Mouse (Mus musculus) ES-Bruce4 (cell line): ENCODE measurements around the gene Cdh8. TPM values are rescaled to one million over a fixed set of nuclear protein-coding genes. Genes with fewer than 3 reads are reported as not detected.
A peak's percentile ranks its signal among the peaks of the same experiment; 100 is the strongest.

Source experiments
- H3K27ac ChIP-seq: 2 replicates; pipeline ENCODE4 v1.5.1; 2012; ENCODE audit warnings: low read length, inconsistent platforms; ENCODE audit not compliant: insufficient read depth
- H3K27me3 ChIP-seq: 2 replicates; pipeline ENCODE4 v1.6.1; 2012; ENCODE audit warnings: mild to moderate bottlenecking, low read length, inconsistent platforms; ENCODE audit not compliant: control insufficient read depth, poor library complexity, insufficient read depth, severe bottlenecking
- H3K36me3 ChIP-seq: 2 replicates; pipeline ENCODE4 v1.6.1; 2012; ENCODE audit warnings: inconsistent platforms, mild to moderate bottlenecking, low read length, moderate library complexity; ENCODE audit not compliant: control insufficient read depth, poor library complexity, insufficient read depth, severe bottlenecking
- H3K4me1 ChIP-seq: one replicate; pipeline ENCODE4 v1.8.1; 2011; ENCODE audit warnings: low read length; ENCODE audit not compliant: control insufficient read depth, insufficient read depth
- H3K4me3 ChIP-seq: 2 replicates; pipeline ENCODE4 v1.5.1; 2011; ENCODE audit warnings: low read depth, mild to moderate bottlenecking, low read length
- H3K9ac ChIP-seq: 2 replicates; pipeline ENCODE4 v1.6.1; 2012; ENCODE audit warnings: low read depth, mild to moderate bottlenecking, inconsistent platforms; ENCODE audit not compliant: poor library complexity, severe bottlenecking
- H3K9me3 ChIP-seq: replicated peaks from 2 replicates; pipeline ENCODE4 v1.6.1; 2012; ENCODE audit warnings: mild to moderate bottlenecking, low read length, inconsistent platforms; ENCODE audit not compliant: control insufficient read depth, poor library complexity, insufficient read depth, severe bottlenecking
- CTCF ChIP-seq: IDR thresholded peaks from one replicate; pipeline ENCODE4 v1.8.1; 2011; ENCODE audit warnings: low read depth, low read length
- EP300 ChIP-seq: IDR thresholded peaks from 2 replicates; pipeline ENCODE4 v1.6.1; 2011; ENCODE audit warnings: low read depth, low read length; ENCODE audit not compliant: insufficient read depth
- POLR2A ChIP-seq: IDR thresholded peaks from one replicate; pipeline ENCODE4 v1.8.1; 2011; ENCODE audit warnings: low read length; ENCODE audit not compliant: insufficient read depth
- polyA plus RNA-seq: library from polyadenylated mRNA; stranded (reverse); fragments of >200 nt; gene quantifications from 2 replicates; pipeline ENCODE4 v1.2.4, GENCODE M21; 2011; ENCODE audit warnings: low read depth; ENCODE audit not compliant: missing spikeins, insufficient read depth, insufficient read length

The Cdh8 gene
- polyA plus RNA-seq, 1 experiment = not detected

DNA sequence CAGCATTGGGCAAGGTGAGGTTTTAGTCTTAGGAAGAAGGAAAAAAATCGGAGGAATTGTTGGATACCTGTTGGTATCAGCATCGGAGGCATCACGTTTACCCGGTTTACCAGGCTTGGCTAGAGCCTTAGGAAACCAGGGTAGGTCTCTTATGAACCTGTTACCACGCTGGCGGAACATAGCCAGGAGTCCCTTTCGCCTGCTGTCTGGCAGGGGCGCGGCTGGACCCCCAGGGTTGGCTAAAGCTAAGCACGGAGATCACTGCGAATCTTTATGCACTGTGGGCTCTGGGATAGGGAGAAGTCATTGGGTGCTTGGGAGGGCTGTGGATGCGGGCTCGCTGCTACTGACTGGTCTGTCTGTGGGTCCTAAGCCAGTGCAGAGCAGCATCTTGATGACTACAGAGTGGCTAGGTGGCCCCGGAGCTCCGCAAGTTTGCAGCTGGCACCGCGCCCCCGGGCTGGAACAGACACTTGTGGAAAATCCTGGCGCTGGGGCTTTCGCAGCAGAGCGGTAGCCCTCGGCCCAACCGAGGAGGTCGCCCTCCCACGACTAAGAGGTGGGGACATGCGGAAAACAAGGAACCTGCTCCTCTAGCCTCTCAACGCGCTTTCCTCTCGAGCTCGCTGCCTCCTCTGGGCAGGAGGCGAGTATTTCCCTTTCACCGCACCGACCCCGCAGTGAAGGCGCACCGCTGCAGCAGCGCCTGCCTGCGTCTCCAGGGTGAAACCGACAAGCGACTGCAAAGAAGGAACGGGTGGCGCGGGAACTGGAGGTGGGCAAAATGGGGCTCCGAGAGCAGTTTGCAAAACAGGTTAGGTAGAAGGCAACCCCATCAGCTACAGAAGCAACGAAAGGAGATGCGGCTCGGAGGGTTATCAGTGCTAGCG, 950 bp downstream of the Cdh8 start:
- H3K27me3 ChIP-seq = peaks cover 35% of the 10 kb centered on the region
- no peaks in the 10 kb centered on the region for H3K9me3 ChIP-seq
- TF ChIP-seq POLR2A = no peak
- no peak for TF ChIP-seq CTCF
- TF ChIP-seq EP300 = no peak
- no peak overlapping the region for H3K27ac ChIP-seq
- no peaks in the 10 kb centered on the region for H3K4me1 ChIP-seq
- peak overlapping the region; percentile 14; the same call in 1 of the 2 replicates for H3K9ac ChIP-seq
- no peaks in the 10 kb centered on the region for H3K36me3 ChIP-seq
- peak overlapping the region; percentile 39 for H3K4me3 ChIP-seq

DNA sequence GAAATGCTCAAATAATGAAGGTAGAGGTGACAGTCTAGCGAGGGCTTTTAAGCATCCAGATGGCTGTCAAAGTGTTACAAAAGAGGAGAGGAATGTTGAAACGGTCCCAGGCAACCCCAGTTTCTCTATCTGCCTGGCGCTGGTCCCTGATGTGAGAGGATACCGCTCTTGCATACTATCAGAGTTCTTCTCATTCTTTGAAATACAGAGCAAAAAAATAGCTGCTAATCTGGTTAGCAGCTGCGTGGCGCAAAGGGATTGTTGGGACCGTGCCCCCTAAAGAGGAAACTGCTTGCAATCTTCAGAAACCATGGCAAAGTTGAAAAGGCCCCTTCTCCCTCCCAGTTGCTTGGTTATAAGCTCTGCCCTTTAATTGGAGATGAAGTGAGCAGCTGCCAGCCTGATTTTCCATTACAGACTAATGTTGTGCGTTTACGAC, 1.8 kb downstream of the Cdh8 start:
- no peaks in the 10 kb centered on the region for H3K4me1 ChIP-seq
- no peak overlapping the region for H3K4me3 ChIP-seq
- no peak overlapping the region for H3K27ac ChIP-seq
- no peak overlapping the region for H3K9ac ChIP-seq
- H3K9me3 ChIP-seq = no peaks in the 10 kb centered on the region
- H3K27me3 ChIP-seq = peaks cover 35% of the 10 kb centered on the region
- no peaks in the 10 kb centered on the region for H3K36me3 ChIP-seq
- TF ChIP-seq EP300 (no peak), CTCF (no peak), POLR2A (no peak)

DNA sequence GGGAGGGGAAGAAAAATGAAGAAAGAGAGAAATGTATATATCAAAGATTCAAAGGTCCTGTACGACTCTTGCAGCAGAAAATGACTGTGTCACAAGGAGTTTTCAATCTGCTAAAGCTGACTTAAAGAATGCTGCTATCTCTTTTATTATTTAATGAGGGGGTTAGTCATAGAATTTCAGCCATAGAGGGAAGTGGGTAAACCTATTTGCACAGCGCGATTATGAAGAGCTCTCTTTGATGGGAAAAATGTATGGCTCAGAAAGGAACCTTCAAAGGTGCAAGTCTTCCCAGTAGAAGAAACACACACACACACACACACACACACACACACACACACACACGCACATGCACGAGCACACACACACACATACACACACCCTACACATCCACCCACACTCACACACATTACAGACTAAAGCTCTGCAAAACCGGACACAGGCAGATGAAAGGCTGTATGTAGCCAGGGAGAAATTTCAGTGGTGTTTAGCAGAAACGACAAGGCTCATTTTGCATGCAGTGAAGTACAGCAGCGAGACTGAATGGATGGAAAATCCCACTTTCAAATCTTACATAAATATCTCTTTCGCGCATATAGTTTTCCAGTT, 2.3 kb downstream of the Cdh8 start:
- TF ChIP-seq EP300 = no peak
- no peak for TF ChIP-seq CTCF
- no peak for TF ChIP-seq POLR2A
- no peaks in the 10 kb centered on the region for H3K4me1 ChIP-seq
- H3K9ac ChIP-seq = no peak overlapping the region
- H3K36me3 ChIP-seq = no peaks in the 10 kb centered on the region
- H3K4me3 ChIP-seq = no peak overlapping the region
- no peak overlapping the region for H3K27ac ChIP-seq
- peaks cover 35% of the 10 kb centered on the region for H3K27me3 ChIP-seq
- H3K9me3 ChIP-seq = no peaks in the 10 kb centered on the region

DNA sequence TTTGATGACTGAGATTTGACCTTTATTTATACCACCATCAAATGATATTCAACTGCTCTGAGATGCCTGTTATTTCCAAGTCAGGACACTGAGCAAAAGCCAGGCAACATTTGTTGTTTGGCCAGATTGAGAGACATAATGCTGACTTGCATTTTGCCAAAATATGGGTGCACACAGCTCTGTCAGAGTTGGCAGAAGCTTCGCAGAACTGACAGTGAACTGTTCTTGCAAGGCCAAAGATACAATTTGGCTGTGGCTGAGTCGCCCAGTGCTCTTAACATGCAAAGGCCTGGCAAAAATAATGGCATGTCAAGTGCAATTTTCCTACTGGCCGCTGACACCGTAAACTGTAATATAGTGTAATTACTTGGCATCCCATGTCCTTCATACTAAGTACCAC, 22.4 kb downstream of the Cdh8 start:
- H3K4me3 ChIP-seq = no peak overlapping the region
- no peak overlapping the region for H3K27ac ChIP-seq
- H3K27me3 ChIP-seq = no peaks in the 10 kb centered on the region
- TF ChIP-seq POLR2A = no peak
- TF ChIP-seq EP300 = no peak
- H3K36me3 ChIP-seq = no peaks in the 10 kb centered on the region
- H3K9me3 ChIP-seq = no peaks in the 10 kb centered on the region
- no peaks in the 10 kb centered on the region for H3K4me1 ChIP-seq
- no peak overlapping the region for H3K9ac ChIP-seq

DNA sequence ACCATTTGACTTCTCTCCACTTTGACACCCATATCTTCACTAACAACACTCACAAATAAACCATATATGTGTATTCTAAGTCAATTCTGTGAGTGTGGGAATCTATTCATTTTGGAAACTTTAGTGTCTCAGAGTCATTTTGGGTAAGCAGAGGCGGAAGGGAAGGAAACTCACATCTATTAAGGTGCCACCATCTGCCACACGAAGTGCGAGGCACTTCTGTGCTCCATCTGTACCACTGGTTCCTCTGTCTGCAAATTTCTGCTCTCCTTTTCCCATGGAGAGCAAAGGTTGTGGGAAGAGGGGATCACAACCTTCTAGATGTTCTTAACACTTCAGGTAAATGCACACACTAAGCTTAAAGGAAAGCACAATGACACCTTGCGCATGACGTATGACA, 46.2 kb downstream of the Cdh8 start:
- Histone ChIP-seq H3K9me3 (no peaks in the 10 kb centered on the region), H3K36me3 (no peaks in the 10 kb centered on the region), H3K27me3 (no peaks in the 10 kb centered on the region; the same call in 1 of the 2 replicates), H3K4me1 (no peaks in the 10 kb centered on the region), H3K27ac (no peak overlapping the region), H3K9ac (no peak overlapping the region), H3K4me3 (no peak overlapping the region)
- TF ChIP-seq CTCF (no peak), EP300 (no peak), POLR2A (no peak)

DNA sequence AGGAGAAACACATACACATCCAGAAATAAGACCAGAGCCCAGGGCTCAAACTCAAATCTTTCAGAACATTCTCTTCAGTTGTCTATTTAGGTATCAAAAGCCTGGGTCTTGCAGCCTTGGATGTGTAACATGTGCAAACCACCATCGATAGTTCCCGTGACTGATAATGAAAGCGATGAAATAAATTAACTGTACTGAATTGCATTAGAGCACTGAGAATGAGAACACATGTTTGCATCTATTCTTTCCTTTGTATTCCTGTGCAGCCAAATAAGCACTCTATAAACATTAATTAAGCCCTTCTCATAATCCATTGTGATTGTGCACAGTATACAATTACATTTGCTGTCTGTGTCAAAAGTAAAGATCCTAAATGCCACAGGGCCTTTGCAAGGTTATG, 47.1 kb downstream of the Cdh8 start:
- TF ChIP-seq CTCF (no peak), POLR2A (no peak), EP300 (no peak)
- H3K4me1 ChIP-seq = no peaks in the 10 kb centered on the region

More for the DNA sequence above, 47.1 kb downstream of the Cdh8 start:
- Histone ChIP-seq H3K4me3 (no peak overlapping the region), H3K9me3 (no peaks in the 10 kb centered on the region), H3K36me3 (no peaks in the 10 kb centered on the region), H3K27me3 (no peaks in the 10 kb centered on the region; the same call in 1 of the 2 replicates), H3K9ac (no peak overlapping the region), H3K27ac (no peak overlapping the region)
